Mouse (Mus musculus) heart, postnatal 0 days (tissue): ENCODE results near the gene Prpsap2.

Experiments
- CTCF ChIP-seq: IDR thresholded peaks from 2 replicates; pipeline ENCODE4 v1.5.1; 2016; ENCODE audit warnings: antibody characterized with exemption, control low read depth, low read depth
- EP300 ChIP-seq: IDR thresholded peaks from 2 replicates; pipeline ENCODE4 v1.6.1; 2016; ENCODE audit warnings: antibody characterized with exemption, low read depth

DNA sequence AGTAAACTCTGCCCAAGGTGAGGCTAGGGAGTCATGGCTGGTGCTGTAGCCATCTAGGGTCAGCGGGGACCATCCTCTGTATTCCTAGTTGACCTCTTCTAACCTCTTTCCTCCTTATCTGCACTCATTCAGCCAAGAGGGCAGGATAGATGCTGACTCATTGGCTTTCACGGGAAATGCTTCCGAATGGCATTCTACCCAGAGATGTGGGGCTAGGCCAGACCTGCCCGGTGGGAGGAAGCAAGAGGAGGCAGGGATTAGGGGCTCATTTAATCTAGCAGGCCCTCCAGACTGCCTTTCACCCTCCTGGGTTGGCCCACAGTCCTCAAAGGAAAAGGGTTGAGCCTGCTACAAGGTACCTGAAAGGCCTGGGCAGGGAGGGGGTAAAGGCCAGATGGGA lies 55.7 kb downstream of the Prpsap2 start:
- TF ChIP-seq CTCF: no peak
- TF ChIP-seq EP300: no peak
